Mouse (Mus musculus) MEL (cell line): ENCODE measurements around the gene Gm10300. TPM values are rescaled to one million over a fixed set of nuclear protein-coding genes. Genes with fewer than 3 reads are reported as not detected.
A peak's percentile ranks its signal among the peaks of the same experiment; 100 is the strongest.

Source experiments
- DNase-seq: peaks from one replicate; pipeline ENCODE4 v3.0.0; 2011; ENCODE audit warnings: low read depth, low spot score
- H3K27ac ChIP-seq: 2 replicates; pipeline ENCODE4 v1.5.1; 2012; ENCODE audit warnings: low read depth, mild to moderate bottlenecking, control low read depth, low read length, moderate library complexity; ENCODE audit not compliant: control insufficient read depth
- H3K27me3 ChIP-seq, 2 experiments: fragments of 150-350 bp in 1 of 2; sonication (generic) in 1 of 2; 2 replicates each; pipeline ENCODE4 v1.6.1; 2012; ENCODE audit warnings: low read length in 2 of 2, mild to moderate bottlenecking in 2 of 2, improper control_type of control experiment in 1 of 2, moderate library complexity in 1 of 2; ENCODE audit not compliant: insufficient read depth in 2 of 2, control insufficient read depth in 1 of 2
- H3K36me3 ChIP-seq, 2 experiments: 2 replicates each; pipeline ENCODE4 v1.6.1; 2012 to 2014; ENCODE audit warnings: low read length in 2 of 2, improper control_type of control experiment in 1 of 2, inconsistent platforms in 1 of 2, mild to moderate bottlenecking in 1 of 2; ENCODE audit not compliant: insufficient read depth in 2 of 2, control insufficient read depth in 1 of 2
- H3K4me1 ChIP-seq, 2 experiments: fragments of 150-350 bp in 1 of 2; sonication (generic) in 1 of 2; 2 replicates each; pipeline ENCODE4 v1.6.1; 2012; ENCODE audit warnings: low read length in 2 of 2, improper control_type of control experiment in 1 of 2, mild to moderate bottlenecking in 1 of 2; ENCODE audit not compliant: insufficient read depth in 2 of 2, control insufficient read depth in 1 of 2
- H3K4me3 ChIP-seq, 2 experiments: fragments of 150-350 bp in 1 of 2; sonication (generic) in 1 of 2; 2 replicates each; pipeline ENCODE4 v1.5.1; 2012; ENCODE audit warnings: low read depth in 2 of 2, low read length in 2 of 2, mild to moderate bottlenecking in 2 of 2, moderate library complexity in 2 of 2, control low read depth in 1 of 2, improper control_type of control experiment in 1 of 2; ENCODE audit not compliant: control insufficient read depth in 1 of 2, insufficient read depth in 1 of 2
- H3K79me2 ChIP-seq: 2 replicates; pipeline ENCODE4 v1.6.1; 2012; ENCODE audit warnings: mild to moderate bottlenecking, low read length, moderate library complexity; ENCODE audit not compliant: control insufficient read depth, poor library complexity, insufficient read depth
- H3K9ac ChIP-seq: 2 replicates; pipeline ENCODE4 v1.6.1; 2012; ENCODE audit warnings: low read depth, mild to moderate bottlenecking, control low read depth, low read length, moderate library complexity; ENCODE audit not compliant: control insufficient read depth, poor library complexity, severe bottlenecking
- H3K9me3 ChIP-seq: fragments of 150-350 bp; sonication (generic); replicated peaks from 2 replicates; pipeline ENCODE4 v1.6.1; 2012; ENCODE audit warnings: mild to moderate bottlenecking, low read length, improper control_type of control experiment, moderate library complexity; ENCODE audit not compliant: insufficient read depth
- CTCF ChIP-seq, 3 experiments: IDR thresholded peaks in 2 of 3; conservative IDR thresholded peaks in 1 of 3; 2 replicates each; pipeline ENCODE4 v1.5.1; 2011 to 2012; ENCODE audit warnings: low read length in 3 of 3, low read depth in 2 of 3, mild to moderate bottlenecking in 2 of 3, improper control_type of control experiment in 1 of 3, inconsistent platforms in 1 of 3, mixed read lengths in 1 of 3, moderate library complexity in 1 of 3; ENCODE audit not compliant: control insufficient read depth in 1 of 3, insufficient read depth in 1 of 3, poor library complexity in 1 of 3, severe bottlenecking in 1 of 3
- ELF1 ChIP-seq: IDR thresholded peaks from 2 replicates; pipeline ENCODE4 v1.6.1; 2014; ENCODE audit warnings: low read depth, mild to moderate bottlenecking, inconsistent platforms, low read length, improper control_type of control experiment, moderate library complexity
- EP300 ChIP-seq, 2 experiments: IDR thresholded peaks; 2 replicates each; pipeline ENCODE4 v1.6.1; 2011; ENCODE audit warnings: improper control_type of control experiment in 2 of 2, low read length in 2 of 2, low read depth in 1 of 2, mild to moderate bottlenecking in 1 of 2
- ETS1 ChIP-seq: IDR thresholded peaks from 2 replicates; pipeline ENCODE4 v1.6.1; 2012; ENCODE audit warnings: low read depth, mild to moderate bottlenecking, inconsistent platforms, low read length, improper control_type of control experiment, moderate library complexity
- GABPA ChIP-seq: IDR thresholded peaks from 2 replicates; pipeline ENCODE4 v1.6.1; 2012; ENCODE audit warnings: low read depth, mild to moderate bottlenecking, inconsistent platforms, low read length, improper control_type of control experiment, moderate library complexity
- JUND ChIP-seq: IDR thresholded peaks from 2 replicates; pipeline ENCODE4 v1.6.1; 2011; ENCODE audit warnings: low read depth, mild to moderate bottlenecking, improper control_type of control experiment, low read length
- MAX ChIP-seq: IDR thresholded peaks from 2 replicates; pipeline ENCODE4 v1.6.1; 2011; ENCODE audit warnings: low read length, improper control_type of control experiment
- MEF2A ChIP-seq: IDR thresholded peaks from 2 replicates; pipeline ENCODE4 v1.6.1; 2014; ENCODE audit warnings: low read depth, mild to moderate bottlenecking, inconsistent platforms, low read length, improper control_type of control experiment; ENCODE audit not compliant: poor library complexity, insufficient replicate concordance, severe bottlenecking; ENCODE audit errors: extremely low read depth
- MYC ChIP-seq: IDR thresholded peaks from 2 replicates; pipeline ENCODE4 v1.6.1; 2011; ENCODE audit warnings: low read depth, mild to moderate bottlenecking, low read length, improper control_type of control experiment, moderate library complexity
- NELFE ChIP-seq: IDR thresholded peaks from 2 replicates; pipeline ENCODE4 v1.6.1; 2011; ENCODE audit warnings: low read depth, low read length, improper control_type of control experiment
- POLR2AphosphoS2 ChIP-seq: IDR thresholded peaks from 2 replicates; pipeline ENCODE4 v1.6.1; 2011; ENCODE audit warnings: low read length, improper control_type of control experiment
- POLR2AphosphoS5 ChIP-seq: IDR thresholded peaks from 2 replicates; pipeline ENCODE4 v1.6.1; 2012; ENCODE audit warnings: low read depth, borderline replicate concordance, mild to moderate bottlenecking, inconsistent platforms, low read length, moderate library complexity, mixed read lengths
- UBTF ChIP-seq: IDR thresholded peaks from 2 replicates; pipeline ENCODE4 v1.6.1; 2012; ENCODE audit warnings: low read depth, mild to moderate bottlenecking, inconsistent platforms, low read length, improper control_type of control experiment, moderate library complexity, borderline replicate concordance; ENCODE audit not compliant: insufficient read depth
- ZKSCAN1 ChIP-seq: IDR thresholded peaks from 2 replicates; pipeline ENCODE4 v1.6.1; 2012; ENCODE audit warnings: low read depth, mild to moderate bottlenecking, inconsistent platforms, low read length, improper control_type of control experiment, moderate library complexity
- polyA plus RNA-seq, 2 experiments: library from polyadenylated mRNA; stranded (reverse) in 1 of 2; unstranded in 1 of 2; fragments of >175 nt in 1 of 2; fragments of >200 nt in 1 of 2; gene quantifications; 2 replicates each; pipeline versions ENCODE4 v1.2.1 to v1.2.4; 2012; ENCODE audit warnings: low replicate concordance in 2 of 2, low read depth in 1 of 2; ENCODE audit not compliant: insufficient read length in 2 of 2, insufficient read depth in 1 of 2, missing spikeins in 1 of 2
- total RNA-seq: library from RNA; depleted of rRNA; stranded (reverse); fragments of 300-350 nt; gene quantifications from 2 replicates; pipeline ENCODE4 v1.2.3, GENCODE M21; 2012

Gene Gm10300
- total and polyA plus RNA-seq, 3 experiments = 0.18 to 0.46 TPM; not detected in 1

DNA sequence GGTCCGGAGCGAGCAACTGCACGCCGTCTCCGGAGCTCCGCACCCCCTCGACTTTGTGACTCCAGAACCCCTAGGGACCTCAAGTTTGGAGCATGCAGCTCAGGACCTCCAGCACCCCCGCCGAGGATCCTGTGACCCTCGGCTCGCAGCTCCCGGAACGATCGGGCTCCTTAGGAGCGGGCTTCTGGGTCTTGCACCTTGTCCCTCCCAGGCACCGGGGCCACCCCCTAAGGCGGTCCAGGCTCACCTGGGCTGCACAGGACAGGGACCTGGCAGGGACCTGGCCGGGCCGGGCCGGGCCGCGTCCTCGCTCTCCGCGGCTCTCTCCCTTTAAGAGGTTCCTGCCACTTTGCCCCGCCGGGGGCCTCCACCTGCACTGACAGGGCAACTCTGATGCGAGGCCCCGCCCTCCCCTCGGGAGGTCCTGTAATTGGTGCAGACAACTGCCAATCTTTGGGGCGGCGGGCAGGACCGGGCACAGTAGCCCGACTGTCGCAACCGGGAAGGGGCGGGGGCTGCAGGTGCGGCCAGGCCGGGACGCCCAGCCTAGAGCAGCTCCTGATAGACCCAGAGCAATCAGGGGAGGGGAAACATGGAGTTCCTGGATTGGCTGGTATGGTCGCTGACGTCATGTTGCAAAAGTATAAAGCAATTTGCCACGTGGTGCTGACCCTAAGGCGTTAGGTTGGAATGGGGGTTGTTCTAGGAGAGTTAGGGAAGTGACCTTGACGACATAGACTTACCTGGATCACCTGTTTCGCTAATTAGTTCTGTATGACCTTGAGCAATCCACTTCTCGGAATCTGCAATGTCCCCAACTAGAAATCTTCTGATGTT is 654 bp downstream of the Gm10300 start, which contains the start of gene Epb41 (continued):
- TF ChIP-seq ZKSCAN1 = no peak
- TF ChIP-seq MYC = peak; percentile 98
- peak in 1 of 2 experiments; percentile 35; a peak in 1 of 4 replicates for TF ChIP-seq EP300 (IDR thresholded peaks at IDR 0.05; ENCODE audit: low read depth in 1 of 2, low read length in 2 of 2)
- TF ChIP-seq ETS1 = peak; percentile 81
- TF ChIP-seq JUND = no peak
- TF ChIP-seq GABPA = no peak
- TF ChIP-seq MAX = peak; percentile 99
- TF ChIP-seq CTCF (IDR thresholded peaks at IDR 0.05 in 2 of 3, conservative IDR thresholded peaks at IDR 0.05 in 1 of 3; ENCODE audit: control insufficient read depth in 1 of 3, insufficient read depth in 1 of 3, low read depth in 2 of 3, low read length in 3 of 3, poor library complexity in 1 of 3, severe bottlenecking in 1 of 3) = no peak
- TF ChIP-seq POLR2AphosphoS2 = peak; percentile 94
- 0 out of 2 replicates have a peak, but pooled peaks have one; percentile 84 for TF ChIP-seq POLR2AphosphoS5
- peak; percentile 64 for TF ChIP-seq ELF1
- TF ChIP-seq, all 39 proteins: peak for 21

DNA sequence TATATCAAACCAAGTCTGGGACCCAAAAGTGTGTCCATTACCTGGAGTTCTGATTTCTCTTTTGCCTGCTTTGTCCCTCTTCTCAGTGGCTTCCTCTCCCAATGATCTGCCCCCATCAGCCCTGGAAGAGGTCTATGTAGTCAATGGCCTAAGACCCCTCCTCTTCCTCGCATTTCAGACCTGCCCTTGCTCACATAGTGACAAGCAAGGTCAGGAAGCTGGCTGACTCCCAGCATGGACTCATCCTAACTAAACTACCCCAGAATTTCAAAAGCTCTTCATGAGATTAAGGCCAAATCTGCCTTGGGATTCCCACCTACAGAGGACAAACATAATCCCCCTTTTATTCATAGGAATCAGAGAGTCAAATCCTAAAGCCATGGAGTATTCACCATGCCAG is 1.3 kb downstream of the Gm10300 start:
- H3K36me3 ChIP-seq = peaks cover 0 to 24% of the 10 kb centered on the region in 2 experiments; a peak in 2 of 4 replicates
- H3K9ac ChIP-seq = peak overlapping the region; percentile 76
- peaks cover 38% of the 10 kb centered on the region for H3K79me2 ChIP-seq
- no peaks in the 10 kb centered on the region for H3K27me3 ChIP-seq
- DNase-seq = no peak
- H3K4me1 ChIP-seq = peaks cover 9 to 33% of the 10 kb centered on the region in 2 experiments
- H3K27ac ChIP-seq = peak overlapping the region; percentile 100
- peak overlapping the region; percentile 36 to 46 for H3K4me3 ChIP-seq
- no peaks in the 10 kb centered on the region for H3K9me3 ChIP-seq
- TF ChIP-seq MEF2A = no peak
- TF ChIP-seq NELFE = no peak
- no peak for TF ChIP-seq UBTF
- TF ChIP-seq EP300 (IDR thresholded peaks at IDR 0.05; ENCODE audit: low read depth in 1 of 2, low read length in 2 of 2) = peak in 1 of 2 experiments; percentile 34; a peak in 1 of 4 replicates
